Mouse (Mus musculus) ES-E14 (cell line): Measurements from ENCODE around the gene Btbd2.

Experiments used
- CHD2 ChIP-seq: IDR thresholded peaks from 2 replicates; pipeline ENCODE4 v1.6.1; 2014; ENCODE audit warnings: mild to moderate bottlenecking, low read depth, low read length, inconsistent platforms
- MAFK ChIP-seq: IDR thresholded peaks from 2 replicates; pipeline ENCODE4 v1.6.1; 2014; ENCODE audit warnings: mild to moderate bottlenecking, low read depth, low read length, inconsistent platforms; ENCODE audit not compliant: insufficient read depth
- ZC3H11A ChIP-seq: IDR thresholded peaks from 2 replicates; pipeline ENCODE4 v1.6.1; 2012; ENCODE audit warnings: low read depth, mild to moderate bottlenecking, inconsistent platforms, low read length, borderline replicate concordance
- ZNF384 ChIP-seq: IDR thresholded peaks from 2 replicates; pipeline ENCODE4 v1.6.1; 2012; ENCODE audit warnings: low read depth, low read length, inconsistent platforms

- TF ChIP-seq MAFK (no peak), CHD2 (no peak), ZC3H11A (no peak), ZNF384 (no peak)
Observed at GRCm38 (mm10) chr10:80700732-80701131, 43.9 kb upstream of the Btbd2 start.
